Mouse (Mus musculus): ENCODE measurements around the gene Trove2. TPM values are rescaled to one million over a fixed set of nuclear protein-coding genes. Genes with fewer than 3 reads are reported as not detected.
A peak's percentile ranks its signal among the peaks of the same experiment; 100 is the strongest.
"Not testable (repeated sequence)": the region's sequence is repeated elsewhere in the genome, so short reads cannot be mapped to it uniquely, and the experiment has no call there.

Gene Trove2
- total RNA-seq, 1 experiment from 2014 or later, result 2.1 TPM

- no peak for ATAC-seq (replicated peaks; ENCODE audit: insufficient number of reproducible peaks, low FRiP score, low TSS enrichment, poor library complexity, severe bottlenecking)
These were observed 35.5 kb downstream of the Trove2 start for GRCm38 (mm10) chr1:143741331-143741730.

- no peak for ATAC-seq (replicated peaks; ENCODE audit: insufficient number of reproducible peaks, low FRiP score, low TSS enrichment, poor library complexity, severe bottlenecking)
These were observed 36.3 kb downstream of the Trove2 start for GRCm38 (mm10) chr1:143740581-143740980.

- peak; percentile 52 for ATAC-seq (replicated peaks; ENCODE audit: insufficient number of reproducible peaks, low FRiP score, low TSS enrichment, poor library complexity, severe bottlenecking)
These were observed 37.2 kb downstream of the Trove2 start for GRCm38 (mm10) chr1:143739361-143740350.

DNA sequence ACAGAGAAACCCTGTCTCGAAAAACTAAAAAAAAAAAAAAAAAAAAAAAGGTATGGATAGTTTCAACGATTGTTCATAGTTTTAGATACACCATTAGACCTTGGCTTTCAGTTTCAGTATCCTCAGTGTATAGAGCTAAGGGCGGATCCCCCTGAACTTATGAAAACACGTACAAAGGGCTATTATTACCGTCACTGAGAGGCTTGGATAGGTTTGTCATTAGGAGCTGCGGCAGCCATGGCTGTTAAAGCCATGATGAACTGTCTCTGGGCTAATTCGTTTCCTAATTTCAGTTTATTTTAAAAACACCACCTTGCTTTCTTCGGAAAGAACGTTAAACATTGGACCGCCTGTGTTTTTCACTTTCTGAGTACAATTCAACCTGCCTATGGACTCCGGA lies 38.1 kb downstream of the Trove2 start:
- ATAC-seq (replicated peaks; ENCODE audit: insufficient number of reproducible peaks, low FRiP score, low TSS enrichment, poor library complexity, severe bottlenecking), result peak; percentile 65

GRCm38 (mm10) chr1:143733914-143734410 lies 42.9 kb downstream of the Trove2 start:
- ATAC-seq (replicated peaks; ENCODE audit: insufficient number of reproducible peaks, low FRiP score, low TSS enrichment, poor library complexity, severe bottlenecking), result no peak

- no peak for ATAC-seq (replicated peaks; ENCODE audit: insufficient number of reproducible peaks, low FRiP score, low TSS enrichment, poor library complexity, severe bottlenecking)
These were observed 45.2 kb downstream of the Trove2 start for GRCm38 (mm10) chr1:143731691-143732090.

- 0 out of 2 replicates have a peak, but pooled peaks have one; percentile 61 for ATAC-seq (replicated peaks; ENCODE audit: insufficient number of reproducible peaks, low FRiP score, low TSS enrichment, poor library complexity, severe bottlenecking)
These were observed 46.0 kb downstream of the Trove2 start for GRCm38 (mm10) chr1:143730899-143731298.

GRCm38 (mm10) chr1:143727701-143728445 lies 49.0 kb downstream of the Trove2 start:
- ATAC-seq (replicated peaks; ENCODE audit: insufficient number of reproducible peaks, low FRiP score, low TSS enrichment, poor library complexity, severe bottlenecking), result no peak

DNA sequence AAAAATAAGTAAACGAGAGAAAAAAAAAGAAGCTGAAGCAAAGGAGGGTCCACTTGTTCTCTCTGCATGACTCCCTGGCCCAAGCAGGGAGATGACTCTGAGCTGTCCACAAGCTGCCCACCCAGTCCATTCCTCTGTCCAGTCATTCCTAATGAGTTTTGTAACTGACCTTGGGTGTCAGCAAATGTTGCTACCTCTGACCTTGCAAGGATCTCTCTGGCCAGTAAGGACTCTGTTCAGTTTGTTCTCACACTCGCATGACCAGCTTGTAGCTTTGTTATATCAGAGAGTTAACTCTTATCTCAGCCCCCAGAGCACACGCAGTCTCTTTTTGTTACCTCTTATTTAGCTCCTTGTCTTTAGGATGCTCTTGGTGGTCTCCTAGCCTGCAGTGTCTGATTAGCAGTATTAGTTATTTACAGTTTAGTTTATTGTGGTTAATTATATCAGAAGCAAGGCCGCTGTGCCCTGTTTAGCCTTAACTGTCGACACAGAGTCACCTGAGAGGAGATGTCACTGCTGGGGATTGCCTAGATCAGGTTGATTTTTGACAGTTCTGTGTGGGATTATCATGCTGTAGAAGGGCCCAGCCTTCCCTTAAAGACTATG lies 52.3 kb downstream of the Trove2 start:
- ATAC-seq (replicated peaks; ENCODE audit: insufficient number of reproducible peaks, low FRiP score, low TSS enrichment, poor library complexity, severe bottlenecking), result no peak

GRCm38 (mm10) chr1:143716038-143716437 lies 60.8 kb downstream of the Trove2 start, which contains the start of gene Glrx2:
TSS of gene Glrx2 (plus strand) at chr1:143716338.
- ATAC-seq (replicated peaks; ENCODE audit: insufficient number of reproducible peaks, low FRiP score, low TSS enrichment, poor library complexity, severe bottlenecking), result not testable (repeated sequence)

DNA sequence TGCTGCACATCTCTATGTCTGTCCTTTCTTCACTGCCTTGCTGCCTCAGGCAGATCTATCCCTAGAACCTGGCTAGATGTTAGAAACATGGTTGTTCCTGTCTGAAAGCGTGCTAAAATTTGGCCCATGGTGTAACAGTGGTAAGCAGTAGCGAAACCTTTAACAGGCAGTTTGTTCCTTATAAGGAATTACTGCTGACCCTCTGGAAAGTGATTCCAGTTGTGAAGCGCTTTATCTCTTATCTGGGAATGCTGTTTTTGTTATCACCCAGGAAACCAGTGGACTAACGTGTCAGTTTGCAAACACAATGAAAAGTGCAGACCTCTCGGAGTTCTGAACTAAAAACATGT lies 66.3 kb downstream of the Trove2 start:
- ATAC-seq (replicated peaks; ENCODE audit: insufficient number of reproducible peaks, low FRiP score, low TSS enrichment, poor library complexity, severe bottlenecking), result no peak

GRCm38 (mm10) chr1:143709966-143710626 lies 66.8 kb downstream of the Trove2 start:
- peak; percentile 50 for ATAC-seq (replicated peaks; ENCODE audit: insufficient number of reproducible peaks, low FRiP score, low TSS enrichment, poor library complexity, severe bottlenecking)

GRCm38 (mm10) chr1:143708361-143708760 lies 68.5 kb downstream of the Trove2 start:
- no peak for ATAC-seq (replicated peaks; ENCODE audit: insufficient number of reproducible peaks, low FRiP score, low TSS enrichment, poor library complexity, severe bottlenecking)

GRCm38 (mm10) chr1:143707006-143707405 lies 69.9 kb downstream of the Trove2 start:
- no peak for ATAC-seq (replicated peaks; ENCODE audit: insufficient number of reproducible peaks, low FRiP score, low TSS enrichment, poor library complexity, severe bottlenecking)

GRCm38 (mm10) chr1:143702741-143703262 lies 74.1 kb downstream of the Trove2 start, which contains the start of gene Cdc73:
TSS of gene Cdc73 (minus strand) at chr1:143702893.
- ATAC-seq (replicated peaks; ENCODE audit: insufficient number of reproducible peaks, low FRiP score, low TSS enrichment, poor library complexity, severe bottlenecking), result peak; percentile 94

DNA sequence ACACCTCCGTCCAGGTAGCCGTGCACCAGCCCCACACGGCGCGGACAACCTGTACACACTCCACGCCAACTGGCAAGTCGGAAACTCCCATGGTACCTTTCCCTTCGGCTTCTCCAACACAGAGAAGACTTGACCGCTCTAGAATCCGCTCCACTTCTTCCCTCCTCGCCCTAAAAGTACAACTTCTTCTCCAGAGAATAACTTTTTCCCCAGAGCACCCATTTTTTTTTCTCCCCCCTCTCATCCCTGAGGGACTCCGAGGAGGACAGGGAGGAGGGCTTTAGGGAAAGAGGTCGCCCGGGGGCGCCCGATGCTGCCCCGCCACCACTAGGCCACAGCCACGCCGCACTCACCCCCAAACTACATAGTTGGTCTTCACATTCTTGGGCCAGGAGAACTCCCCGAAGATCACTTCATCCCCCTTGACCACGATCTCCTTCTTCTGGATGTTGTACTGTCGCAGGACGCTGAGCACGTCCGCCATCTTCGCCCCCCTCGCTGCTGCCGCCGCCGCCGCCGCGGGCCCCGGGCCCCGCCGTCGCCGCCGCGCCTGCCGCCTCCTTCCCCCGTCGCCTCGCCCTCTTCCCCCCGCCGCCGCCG lies 74.6 kb downstream of the Trove2 start:
- peak; percentile 49 for ATAC-seq (replicated peaks; ENCODE audit: insufficient number of reproducible peaks, low FRiP score, low TSS enrichment, poor library complexity, severe bottlenecking)

GRCm38 (mm10) chr1:143701736-143702135 lies 75.1 kb downstream of the Trove2 start:
- ATAC-seq (replicated peaks; ENCODE audit: insufficient number of reproducible peaks, low FRiP score, low TSS enrichment, poor library complexity, severe bottlenecking), result no peak
